Mouse (Mus musculus): ENCODE measurements around the gene Rps11.

Gene Rps11

DNA sequence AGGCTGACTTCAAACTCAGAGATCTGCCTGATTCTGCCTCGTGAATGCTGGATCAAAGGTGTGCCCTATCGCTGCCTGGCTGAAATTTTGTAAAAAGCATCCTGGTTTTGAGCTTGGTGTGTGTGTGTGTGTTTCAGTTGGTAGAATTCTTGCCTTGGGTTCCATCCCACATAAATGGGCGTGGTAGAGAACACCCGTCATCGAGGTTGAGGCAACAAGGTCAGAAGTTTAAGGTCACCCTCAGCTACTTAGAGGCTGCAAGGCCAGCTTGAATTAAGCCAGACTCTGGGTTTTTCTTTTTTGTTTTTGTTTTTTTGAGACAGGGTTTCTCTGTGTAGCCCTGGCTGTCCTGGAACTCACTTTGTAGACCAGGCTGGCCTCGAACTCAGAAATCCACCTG lies 5.9 kb downstream of the Rps11 start:
- POLR2A ChIA-PET: interaction anchor here (0.6 to 16.5 kb wide), 34 partner anchors 7 to 579 kb away, joined by 3 to 596 read pairs (median 4); partner anchors contain the start of genes Fcgrt (in 3 of the 4), Rpl13a (in 3 of the 4), Rcn3 (in 2 of the 4) and Aldh16a1 (in 1 of the 4)
- CTCF ChIA-PET: interaction anchor here in 1 of 4 experiments (1.3 kb wide), 1 partner anchor 44 kb away, joined by 3 read pairs; no protein-coding TSS in a partner anchor

GRCm38 (mm10) chr7:45117566-45117965 lies 6.7 kb downstream of the Rps11 start:
- ChIA-PET CTCF (no interaction called here), POLR2A (interaction anchor here (0.6 to 16.5 kb wide), 28 partner anchors 8 to 244 kb away, joined by 3 to 596 read pairs (median 5); partner anchors contain the start of genes Fcgrt (in 3 of the 4), Rpl13a (in 3 of the 4), Rcn3 (in 2 of the 4) and Ccdc155 (in 1 of the 4))

DNA sequence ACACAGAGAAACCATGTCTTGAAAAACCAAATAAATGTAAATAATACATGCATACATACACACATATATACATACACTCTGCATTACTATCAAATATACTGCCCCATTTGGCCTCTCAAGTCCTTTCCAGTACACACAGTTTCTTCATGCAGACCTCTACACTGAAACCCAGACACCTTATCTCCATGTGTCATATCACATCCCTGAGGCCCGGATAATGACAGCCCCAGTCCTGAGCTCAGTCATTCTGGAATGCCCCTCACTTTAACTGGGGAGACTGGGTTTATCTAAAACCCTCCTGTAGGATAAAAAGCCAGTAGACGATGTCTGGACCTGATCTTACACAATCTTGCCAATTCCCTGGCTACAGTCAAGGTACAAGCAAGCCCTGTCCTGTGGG lies 10.8 kb downstream of the Rps11 start:
- ChIA-PET CTCF (interaction anchor here in 2 of 4 experiments (0.6 to 1.6 kb wide), 4 partner anchors 8 to 85 kb away, joined by 3 to 6 read pairs (median 4); partner anchors contain the start of genes Aldh16a1 (in 1 of the 2) and Pih1d1 (in 1 of the 2)), POLR2A (interaction anchor here (0.6 to 15.2 kb wide), 26 partner anchors 7 to 455 kb away, joined by 3 to 596 read pairs (median 4); partner anchors contain the start of genes Fcgrt (in 3 of the 4), Rps11 (in 3 of the 4), Aldh16a1 (in 2 of the 4) and Pih1d1 (in 2 of the 4))

DNA sequence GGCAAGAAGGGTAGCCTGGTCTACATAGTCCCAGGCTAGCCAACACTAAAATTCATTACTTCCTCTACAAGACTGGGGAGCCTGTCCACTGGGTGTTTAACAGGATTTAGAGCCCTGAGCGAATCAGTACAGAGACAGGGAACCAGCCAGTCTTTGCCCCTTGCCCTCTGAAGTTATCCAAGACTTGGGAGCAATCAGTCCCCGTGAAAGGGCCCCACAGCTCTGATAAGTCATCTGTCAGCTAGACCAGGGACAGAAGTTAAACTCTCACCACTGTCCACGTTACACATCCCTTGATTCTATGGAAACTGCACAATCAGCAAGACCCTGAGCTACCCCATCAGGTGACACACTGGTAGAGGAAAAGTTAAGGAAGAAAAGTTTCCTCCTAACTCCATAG lies 11.7 kb downstream of the Rps11 start:
- ChIA-PET CTCF (interaction anchor here in 2 of 4 experiments (0.6 to 1.6 kb wide), 3 partner anchors 9 to 850 kb away, joined by 3 to 4 read pairs (median 3); no protein-coding TSS in a partner anchor), POLR2A (interaction anchor here (0.5 to 15.2 kb wide), 23 partner anchors 8 to 347 kb away, joined by 3 to 596 read pairs (median 4); partner anchors contain the start of genes Fcgrt (in 3 of the 4), Rpl13a (in 2 of the 4), Rps11 (in 2 of the 4) and Aldh16a1 (in 1 of the 4))

DNA sequence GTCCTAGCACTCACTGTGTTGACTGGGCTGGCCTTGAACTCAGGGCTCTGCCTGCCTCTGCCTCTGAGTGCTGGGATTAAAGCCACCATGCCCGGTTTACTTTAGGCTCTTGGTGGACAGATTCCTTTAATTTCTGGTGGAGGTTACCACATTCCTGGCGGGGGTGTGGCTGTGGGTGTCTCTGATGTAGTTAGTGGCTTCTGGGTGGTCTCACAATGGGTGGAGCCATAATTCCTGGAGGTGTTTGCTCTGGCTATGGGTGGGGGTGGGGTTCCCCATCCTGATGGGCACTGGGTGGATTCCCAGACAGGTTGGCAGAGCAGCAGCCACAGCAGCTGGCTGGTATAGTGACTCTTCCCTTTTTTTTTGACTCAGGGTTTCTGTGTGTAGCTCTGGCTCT lies 12.3 kb downstream of the Rps11 start:
- ChIA-PET POLR2A (interaction anchor here (0.6 to 15.2 kb wide), 31 partner anchors 8 to 231 kb away, joined by 3 to 596 read pairs (median 4); partner anchors contain the start of genes Fcgrt (in 3 of the 4), Rpl13a (in 3 of the 4), Rps11 (in 2 of the 4) and Aldh16a1 (in 1 of the 4)), CTCF (interaction anchor here in 3 of 4 experiments (1.1 to 1.6 kb wide), 3 partner anchors 9 to 849 kb away, joined by 3 to 4 read pairs (median 3); no protein-coding TSS in a partner anchor)

DNA sequence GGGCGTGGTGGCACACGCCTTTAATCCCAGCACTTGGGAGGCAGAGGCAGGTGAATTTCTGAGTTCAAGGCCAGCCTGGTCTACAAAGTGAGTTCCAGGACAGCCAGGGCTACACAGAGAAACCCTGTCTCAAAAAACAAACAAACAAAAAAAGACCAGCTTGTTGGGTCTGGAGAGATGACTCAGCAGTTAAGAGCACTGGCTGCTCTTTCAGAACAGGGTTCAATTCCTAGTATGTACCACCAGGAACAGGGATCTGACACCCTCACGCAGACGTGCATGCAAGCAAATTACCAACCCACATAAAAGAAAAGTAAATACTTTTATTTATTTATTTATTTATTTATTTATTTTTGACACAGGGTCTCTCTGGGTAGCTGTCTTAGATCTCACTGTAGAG lies 14.2 kb downstream of the Rps11 start:
- ChIA-PET CTCF (interaction anchor here in 1 of 4 experiments (0.6 to 1.0 kb wide), 3 partner anchors 42 to 805 kb away, joined by 3 to 5 read pairs (median 3); no protein-coding TSS in a partner anchor), POLR2A (interaction anchor here (0.7 to 15.2 kb wide), 17 partner anchors 10 to 93 kb away, joined by 3 to 596 read pairs (median 6); partner anchors contain the start of genes Rcn3 (in 3 of the 4), Rpl13a (in 2 of the 4), Rps11 (in 2 of the 4) and Aldh16a1 (in 1 of the 4))

- POLR2A ChIA-PET: interaction anchor here (0.6 to 15.2 kb wide), 36 partner anchors 8 to 1394 kb away, joined by 3 to 596 read pairs (median 4); partner anchors contain the start of genes Rcn3 (in 3 of the 4), Aldh16a1 (in 2 of the 4), Rpl13a (in 2 of the 4) and Rps11 (in 2 of the 4)
- CTCF ChIA-PET: interaction anchor here in 3 of 4 experiments (0.6 to 2.9 kb wide), 15 partner anchors 8 to 860 kb away, joined by 3 to 16 read pairs (median 4); partner anchors contain the start of genes Aldh16a1 (in 1 of the 3), Flt3l (in 1 of the 3), Gm45713 (in 1 of the 3) and Rcn3 (in 1 of the 3)
These were observed 17.1 kb downstream of the Rps11 start for GRCm38 (mm10) chr7:45107052-45107645.

DNA sequence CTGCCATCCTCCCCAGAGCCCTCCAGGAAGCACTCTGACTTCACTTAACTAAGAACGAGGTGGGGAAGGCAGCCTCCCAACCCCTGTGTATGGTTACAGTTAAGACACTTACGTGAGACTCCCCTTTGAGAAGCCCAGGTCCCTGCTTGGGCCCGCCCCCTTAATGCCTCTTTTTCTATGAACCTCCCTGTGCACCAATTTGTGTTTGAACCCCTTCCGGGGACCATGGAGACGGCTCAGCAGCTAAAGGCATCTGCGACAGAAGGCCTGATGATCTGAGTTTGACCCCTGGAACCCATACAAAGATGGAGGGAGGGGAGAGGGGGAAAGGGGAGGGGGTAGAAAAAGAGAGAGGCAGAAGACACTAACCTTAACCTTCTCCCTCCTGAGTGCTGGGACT lies 17.8 kb downstream of the Rps11 start:
- ChIA-PET CTCF (interaction anchor here (0.6 to 2.9 kb wide), 9 partner anchors 21 to 396 kb away, joined by 3 to 16 read pairs (median 4); partner anchors contain the start of genes Aldh16a1 (in 1 of the 4), Flt3l (in 1 of the 4) and Gm45713 (in 1 of the 4)), POLR2A (interaction anchor here (0.6 to 15.2 kb wide), 27 partner anchors 8 to 559 kb away, joined by 3 to 596 read pairs (median 5); partner anchors contain the start of genes Aldh16a1 (in 2 of the 4), Rcn3 (in 2 of the 4), Rpl13a (in 2 of the 4) and Rps11 (in 2 of the 4))

DNA sequence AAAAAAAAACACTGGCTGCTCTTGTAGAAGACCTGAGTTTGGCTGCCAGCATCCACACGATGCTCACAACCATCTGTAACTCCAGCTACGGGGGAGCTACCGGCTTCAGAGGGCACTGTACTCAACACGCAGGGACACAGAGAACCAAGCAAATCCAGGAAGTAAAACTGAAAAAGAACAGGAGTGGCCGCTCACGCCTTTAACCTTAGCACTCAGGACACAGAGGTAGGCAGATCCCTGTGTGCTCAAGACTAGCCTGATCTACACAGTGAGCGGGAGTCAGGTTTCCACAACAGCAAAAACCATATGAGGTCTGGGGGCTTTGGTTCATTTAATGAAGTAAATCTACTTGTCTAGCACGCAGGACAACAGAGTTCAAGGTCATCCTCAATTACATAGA lies 18.7 kb downstream of the Rps11 start:
- CTCF ChIA-PET: interaction anchor here in 1 of 4 experiments (0.7 to 2.9 kb wide), 4 partner anchors 24 to 192 kb away, joined by 3 to 16 read pairs (median 5); partner anchors contain the start of genes Flt3l and Gm45713
- POLR2A ChIA-PET: interaction anchor here (0.6 to 15.2 kb wide), 22 partner anchors 7 to 454 kb away, joined by 3 to 596 read pairs (median 6); partner anchors contain the start of genes Aldh16a1 (in 2 of the 4), Pih1d1 (in 2 of the 4), Rcn3 (in 2 of the 4) and Rpl13a (in 2 of the 4)

DNA sequence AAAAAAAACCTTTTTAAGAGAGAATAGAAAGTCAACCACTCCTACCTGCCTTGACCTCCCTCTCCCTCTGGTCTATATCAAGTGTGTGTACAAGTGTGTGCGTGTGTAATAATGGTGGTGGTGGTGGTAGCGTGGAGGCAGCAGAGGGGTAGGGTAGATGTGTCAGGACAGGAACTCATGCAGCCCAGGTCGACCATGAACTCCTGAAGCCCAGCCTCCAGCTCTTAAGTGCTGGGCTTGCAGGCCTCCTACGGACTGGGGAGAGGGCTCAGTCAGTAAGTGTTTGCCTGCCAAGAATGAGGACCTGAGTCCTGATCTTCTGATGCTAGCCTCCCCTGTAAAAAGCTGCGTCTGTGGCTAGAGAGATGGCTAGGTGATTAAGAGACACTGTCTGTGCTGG lies 19.3 kb downstream of the Rps11 start:
- POLR2A ChIA-PET: interaction anchor here in 3 of 4 experiments (0.5 to 15.2 kb wide), 21 partner anchors 9 to 455 kb away, joined by 3 to 596 read pairs (median 7); partner anchors contain the start of genes Rcn3 (in 3 of the 3), Aldh16a1 (in 2 of the 3), Pih1d1 (in 2 of the 3) and Rpl13a (in 2 of the 3)

DNA sequence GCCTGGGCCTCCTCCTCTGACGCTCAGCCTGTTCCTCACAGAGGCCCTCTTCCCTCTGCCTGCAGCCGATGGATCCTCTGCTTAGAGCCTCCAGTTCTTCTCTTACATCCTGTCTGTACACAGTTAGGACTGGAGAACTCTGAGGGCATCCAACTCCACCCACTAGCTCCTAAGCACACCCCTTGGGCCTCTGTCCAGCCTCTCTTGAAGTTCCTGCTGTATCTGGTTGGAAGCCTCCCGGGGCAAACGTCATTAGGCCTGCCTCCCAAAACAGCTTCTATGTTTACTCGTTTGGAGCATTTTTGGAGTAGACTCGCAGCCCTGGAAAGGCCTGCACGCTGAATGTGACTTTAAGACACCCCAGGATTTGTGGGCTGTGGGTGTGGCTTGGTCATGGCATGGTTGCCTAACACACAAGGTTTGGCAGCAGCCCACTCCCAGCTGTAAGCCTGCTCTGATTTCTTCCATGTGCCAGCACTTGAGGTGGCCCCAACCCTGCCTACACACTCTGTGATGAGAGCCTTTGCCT lies 20.5 kb downstream of the Rps11 start, which contains the start of gene Fcgrt:
Fcgrt (minus strand) TSS at position 200 of the 529 bp plus-strand sequence.
- POLR2A ChIA-PET: interaction anchor here in 3 of 4 experiments (0.6 to 15.2 kb wide), 35 partner anchors 8 to 263 kb away, joined by 3 to 596 read pairs (median 5); partner anchors contain the start of genes Rcn3 (in 3 of the 3), Aldh16a1 (in 2 of the 3), Pih1d1 (in 2 of the 3) and Rpl13a (in 2 of the 3)
- CTCF ChIA-PET: interaction anchor here in 3 of 4 experiments (0.5 to 1.9 kb wide), 10 partner anchors 17 to 180 kb away, joined by 3 to 8 read pairs (median 4); partner anchors contain the start of genes Flt3l (in 1 of the 3) and Gm45713 (in 1 of the 3)

More for the DNA sequence above, 19.3 kb downstream of the Rps11 start:
- CTCF ChIA-PET: interaction anchor here in 1 of 4 experiments (1.2 to 2.9 kb wide), 3 partner anchors 23 to 37 kb away, joined by 3 to 16 read pairs (median 8); no protein-coding TSS in a partner anchor

GRCm38 (mm10) chr7:45102940-45103585 lies 21.2 kb downstream of the Rps11 start:
- POLR2A ChIA-PET: interaction anchor here in 3 of 4 experiments (0.5 to 18.8 kb wide), 35 partner anchors 8 to 264 kb away, joined by 3 to 596 read pairs (median 5); partner anchors contain the start of genes Rcn3 (in 3 of the 3), Aldh16a1 (in 2 of the 3), Pih1d1 (in 2 of the 3) and Rpl13a (in 2 of the 3)
- CTCF ChIA-PET: interaction anchor here in 3 of 4 experiments (0.5 to 1.9 kb wide), 10 partner anchors 11 to 133 kb away, joined by 3 to 8 read pairs (median 4); partner anchors contain the start of genes Flt3l (in 1 of the 3), Gm45713 (in 1 of the 3) and Rcn3 (in 1 of the 3)

DNA sequence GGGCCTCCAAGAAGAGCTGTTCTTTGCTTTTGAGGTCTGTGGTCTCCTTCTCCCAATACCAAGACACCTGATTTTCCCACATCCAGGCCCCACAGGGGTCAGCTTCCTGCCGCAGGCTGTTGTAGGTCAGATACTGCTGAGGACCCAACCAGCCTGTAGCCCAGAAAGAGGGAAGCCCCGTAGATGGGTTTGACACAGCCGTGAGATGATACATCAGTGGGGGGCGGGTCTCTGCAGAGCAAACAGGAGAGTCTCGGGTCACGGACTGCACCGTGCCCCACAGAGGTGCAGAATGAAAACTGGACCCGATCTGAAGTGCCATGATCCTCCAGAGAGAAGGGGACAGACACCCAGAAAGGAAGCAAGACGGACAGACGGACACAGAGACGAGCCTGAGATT lies 21.8 kb downstream of the Rps11 start:
- POLR2A ChIA-PET: interaction anchor here in 3 of 4 experiments (0.5 to 18.8 kb wide), 10 partner anchors 6 to 231 kb away, joined by 3 to 368 read pairs (median 5); partner anchors contain the start of genes Fcgrt (in 1 of the 3), Rcn3 (in 1 of the 3), Rpl13a (in 1 of the 3) and Rps11 (in 1 of the 3)

GRCm38 (mm10) chr7:45100046-45100445 lies 24.2 kb downstream of the Rps11 start:
- ChIA-PET CTCF (interaction anchor here in 2 of 4 experiments (0.7 to 1.2 kb wide), 3 partner anchors 10 to 35 kb away, joined by 3 to 10 read pairs (median 5); no protein-coding TSS in a partner anchor), POLR2A (interaction anchor here in 2 of 4 experiments (0.9 to 18.8 kb wide), 11 partner anchors 8 to 114 kb away, joined by 3 to 368 read pairs (median 4); partner anchors contain the start of genes Prmt1 (in 2 of the 2), Aldh16a1 (in 1 of the 2), Fcgrt (in 1 of the 2) and Rcn3 (in 1 of the 2))

More for the DNA sequence above, 21.8 kb downstream of the Rps11 start:
- CTCF ChIA-PET: interaction anchor here in 1 of 4 experiments (1.0 kb wide), 1 partner anchor 10 kb away, joined by 3 read pairs; the partner anchor contains the start of gene Rcn3

DNA sequence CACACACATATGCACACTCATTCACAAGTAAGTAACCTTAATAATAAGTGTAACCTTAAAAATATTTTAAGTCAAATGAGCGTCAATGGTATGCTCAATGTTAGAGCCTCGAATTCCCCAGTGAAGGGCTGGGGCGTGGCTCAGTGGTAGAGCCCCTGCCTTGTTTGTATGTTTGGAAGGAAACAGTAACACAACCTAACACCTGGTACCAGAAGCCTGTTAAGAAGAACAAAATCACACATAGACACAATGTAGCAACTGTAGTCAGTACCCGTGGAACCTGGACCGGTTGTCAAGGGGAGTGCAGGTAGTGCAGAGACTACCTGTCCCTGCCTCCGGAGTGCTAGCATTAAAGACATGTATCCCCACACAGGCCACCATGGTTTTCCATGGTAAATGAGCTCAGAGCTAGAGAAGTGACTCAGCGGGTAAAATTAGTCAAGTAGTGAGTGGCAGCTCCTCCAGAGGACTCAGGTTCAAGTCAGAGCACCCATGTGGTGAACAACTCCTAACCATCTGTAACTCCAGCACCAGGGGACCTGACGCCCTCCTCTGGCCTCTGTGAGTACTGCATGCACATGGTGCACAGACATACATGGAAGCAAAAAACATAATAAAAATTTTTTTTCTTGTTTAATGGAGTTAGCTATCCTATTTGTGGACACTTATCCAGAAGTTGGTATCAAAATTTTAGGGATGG lies 25.5 kb downstream of the Rps11 start:
- POLR2A ChIA-PET: interaction anchor here (0.6 to 18.8 kb wide), 18 partner anchors 8 to 302 kb away, joined by 3 to 368 read pairs (median 4); partner anchors contain the start of genes Fcgrt (in 1 of the 4), Prmt1 (in 1 of the 4), Rpl13a (in 1 of the 4) and Rps11 (in 1 of the 4)
- CTCF ChIA-PET: interaction anchor here in 3 of 4 experiments (0.6 to 1.2 kb wide), 8 partner anchors 8 to 45 kb away, joined by 3 to 7 read pairs (median 3); no protein-coding TSS in a partner anchor

Measured in embryonic stem cell, embryonic (primary cell).